Mouse (Mus musculus): ENCODE data around the gene Sod1. TPM values are rescaled to one million over a fixed set of nuclear protein-coding genes. Genes with fewer than 3 reads are reported as not detected.
"Not testable (repeated sequence)": the region's sequence is repeated elsewhere in the genome, so short reads cannot be mapped to it uniquely, and the experiment has no call there.

Gene Sod1
- polyA plus RNA-seq, 1 experiment = 305 TPM

DNA sequence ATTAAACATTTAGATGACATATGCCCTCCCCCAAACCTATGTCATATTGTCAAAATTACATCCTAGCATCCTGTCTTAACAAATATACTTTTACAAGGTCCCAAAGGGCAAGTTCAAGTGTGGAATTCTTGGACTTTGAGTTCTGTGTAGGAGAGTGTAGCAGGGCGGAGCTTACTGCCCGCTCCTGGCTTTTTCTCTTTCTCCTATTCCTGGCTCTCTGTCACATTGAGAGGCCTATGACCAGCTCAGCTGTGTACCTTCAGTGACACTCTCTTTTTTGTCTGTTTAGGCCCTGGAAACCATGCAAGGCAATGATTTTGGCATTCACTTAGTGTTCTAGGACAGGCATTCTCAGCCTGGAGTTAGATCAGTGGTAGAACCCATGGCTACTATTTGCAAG is 4.1 kb upstream of the Sod1 start:
- no peak for DNase-seq
- TF ChIP-seq CTCF (IDR thresholded peaks at IDR 0.05; ENCODE audit: borderline replicate concordance, control insufficient read depth, extremely low read depth, insufficient read depth, low read length, poor library complexity) (no peak), POLR2A (IDR thresholded peaks at IDR 0.05; ENCODE audit: control insufficient read depth, extremely low read depth, insufficient read depth, low read length, poor library complexity) (no peak)
- H3K36me3 ChIP-seq (ENCODE audit: control insufficient read depth, insufficient read depth, low read length) = no peaks in the 10 kb centered on the region
- 0 out of 2 replicates have a peak, but pooled peaks cover 3% of the 10 kb centered on the region for H3K4me1 ChIP-seq (replicated peaks; ENCODE audit: control insufficient read depth, insufficient read depth, low read length)
- 100% methylated on average over 2 of the region's 2 CpGs for WGBS
- H3K4me3 ChIP-seq (ENCODE audit: control insufficient read depth, insufficient read depth, low read length) = no peak overlapping the region
- H3K27me3 ChIP-seq (ENCODE audit: control insufficient read depth, insufficient read depth, low read length) = no peaks in the 10 kb centered on the region
- no peak overlapping the region for H3K27ac ChIP-seq (ENCODE audit: control insufficient read depth, insufficient read depth, low read length)

DNA sequence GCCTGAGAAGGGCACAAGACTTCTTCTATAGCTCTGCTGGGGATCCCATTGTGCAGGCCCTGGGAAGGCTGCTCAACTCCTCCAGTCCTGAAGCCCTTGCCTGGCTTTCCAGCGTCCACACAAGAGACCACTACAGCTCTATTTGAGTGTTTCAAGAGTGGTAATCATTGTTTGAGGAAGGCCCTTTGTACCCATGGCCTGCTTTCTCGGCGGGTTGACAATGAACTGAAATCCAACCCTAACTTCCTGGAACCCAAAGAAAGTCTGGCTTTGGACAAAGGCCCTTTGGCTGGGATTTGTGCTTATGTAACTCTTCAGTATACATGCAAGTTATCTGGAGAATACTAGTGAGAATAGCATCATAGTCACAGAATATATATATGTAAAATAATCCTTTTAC is 3.2 kb upstream of the Sod1 start:
- TF ChIP-seq CTCF (IDR thresholded peaks at IDR 0.05; ENCODE audit: borderline replicate concordance, control insufficient read depth, extremely low read depth, insufficient read depth, low read length, poor library complexity) = no peak
- Histone ChIP-seq H3K27ac (ENCODE audit: control insufficient read depth, insufficient read depth, low read length) (no peak overlapping the region), H3K36me3 (ENCODE audit: control insufficient read depth, insufficient read depth, low read length) (no peaks in the 10 kb centered on the region), H3K27me3 (ENCODE audit: control insufficient read depth, insufficient read depth, low read length) (no peaks in the 10 kb centered on the region), H3K4me1 (replicated peaks; ENCODE audit: control insufficient read depth, insufficient read depth, low read length) (peaks cover 8% of the 10 kb centered on the region), H3K4me3 (ENCODE audit: control insufficient read depth, insufficient read depth, low read length) (no peak overlapping the region)
- DNase-seq = no peak
- WGBS = 86% methylated on average over 3 of the region's 3 CpGs

DNA sequence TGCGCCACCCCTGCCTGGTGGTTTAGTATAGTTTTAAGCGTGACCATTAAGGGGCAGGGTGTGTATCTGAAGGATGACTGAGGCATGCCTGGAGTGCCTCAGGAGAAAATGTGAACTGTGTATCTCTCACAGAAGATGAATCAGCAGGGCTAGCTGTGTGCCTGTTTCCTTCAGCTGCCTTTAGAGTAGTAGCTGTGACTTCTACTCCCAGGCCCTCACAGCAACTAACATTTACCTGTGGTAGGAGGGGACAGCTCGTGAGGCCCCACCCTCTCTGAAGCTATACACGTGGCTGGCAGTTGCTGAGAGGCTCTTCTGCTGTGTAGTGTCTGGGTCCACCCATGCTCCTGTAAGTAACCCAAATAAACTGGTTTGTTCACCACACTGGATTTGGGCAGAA is 2.6 kb upstream of the Sod1 start:
- Histone ChIP-seq H3K4me3 (ENCODE audit: control insufficient read depth, insufficient read depth, low read length) (no peak overlapping the region), H3K4me1 (replicated peaks; ENCODE audit: control insufficient read depth, insufficient read depth, low read length) (peaks cover 8% of the 10 kb centered on the region), H3K27me3 (ENCODE audit: control insufficient read depth, insufficient read depth, low read length) (no peaks in the 10 kb centered on the region), H3K27ac (ENCODE audit: control insufficient read depth, insufficient read depth, low read length) (no peak overlapping the region), H3K36me3 (ENCODE audit: control insufficient read depth, insufficient read depth, low read length) (no peaks in the 10 kb centered on the region)
- DNase-seq = no peak
- TF ChIP-seq POLR2A (IDR thresholded peaks at IDR 0.05; ENCODE audit: control insufficient read depth, extremely low read depth, insufficient read depth, low read length, poor library complexity) (no peak), CTCF (IDR thresholded peaks at IDR 0.05; ENCODE audit: borderline replicate concordance, control insufficient read depth, extremely low read depth, insufficient read depth, low read length, poor library complexity) (no peak)
- WGBS = 86% methylated on average over 4 of the region's 4 CpGs

DNA sequence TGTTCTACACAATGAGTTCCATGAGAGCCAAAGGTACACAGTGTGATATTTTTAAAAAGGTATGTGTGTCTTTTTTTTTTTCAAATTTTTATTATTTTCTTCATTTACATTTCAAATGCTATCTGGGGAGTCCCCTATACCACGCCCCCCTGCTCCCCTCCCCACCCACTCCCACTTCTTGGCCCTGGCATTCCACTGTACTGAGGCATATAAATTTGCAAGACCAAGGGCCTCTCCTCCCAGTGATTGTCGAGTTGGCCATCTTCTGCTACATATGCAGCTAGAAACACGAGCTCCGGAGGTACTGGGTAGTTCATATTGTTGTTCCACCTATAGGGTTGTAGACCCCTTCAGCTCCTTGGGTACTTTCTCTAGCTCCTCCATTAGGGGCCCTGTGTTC is 1.1 kb upstream of the Sod1 start:
- H3K27ac ChIP-seq (ENCODE audit: control insufficient read depth, insufficient read depth, low read length); H3K4me1 ChIP-seq (replicated peaks; ENCODE audit: control insufficient read depth, insufficient read depth, low read length); DNase-seq; H3K4me3 ChIP-seq (ENCODE audit: control insufficient read depth, insufficient read depth, low read length); H3K36me3 ChIP-seq (ENCODE audit: control insufficient read depth, insufficient read depth, low read length); H3K27me3 ChIP-seq (ENCODE audit: control insufficient read depth, insufficient read depth, low read length): not testable (repeated sequence)
- 86% methylated on average over 4 of the region's 4 CpGs for WGBS

DNA sequence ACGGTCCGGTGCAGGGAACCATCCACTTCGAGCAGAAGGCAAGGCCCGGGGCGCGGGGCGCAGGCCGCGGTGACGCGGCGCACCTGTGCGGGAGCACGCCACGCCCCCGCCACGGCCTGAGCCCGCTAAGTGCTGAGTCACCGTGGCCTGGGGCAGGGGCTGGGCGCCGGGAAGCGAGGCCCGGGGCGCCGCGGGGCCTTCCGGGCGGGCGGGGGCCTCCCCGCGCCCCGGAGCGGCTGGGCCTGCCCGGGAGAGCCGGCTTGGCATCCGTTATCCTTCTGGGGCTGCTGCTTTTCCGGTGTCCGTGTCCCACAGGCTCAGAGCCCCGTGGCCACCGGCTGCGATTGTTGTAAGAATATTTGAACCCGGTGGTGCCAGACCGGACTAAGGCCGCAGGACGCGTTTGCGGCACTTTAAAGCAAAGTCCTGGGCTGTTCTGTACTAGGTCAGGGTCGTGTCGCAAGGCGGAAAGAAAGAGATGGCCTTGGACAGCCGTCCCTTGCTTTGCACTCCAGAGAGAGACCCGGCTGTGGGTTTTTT is 408 bp downstream of the Sod1 start:
- TF ChIP-seq CTCF (IDR thresholded peaks at IDR 0.05; ENCODE audit: borderline replicate concordance, control insufficient read depth, extremely low read depth, insufficient read depth, low read length, poor library complexity) (no peak; the same call in 1 of the 2 replicates), POLR2A (IDR thresholded peaks at IDR 0.05; ENCODE audit: control insufficient read depth, extremely low read depth, insufficient read depth, low read length, poor library complexity) (no peak)
- Histone ChIP-seq H3K36me3 (ENCODE audit: control insufficient read depth, insufficient read depth, low read length) (peaks cover 6% of the 10 kb centered on the region), H3K4me3 (ENCODE audit: control insufficient read depth, insufficient read depth, low read length) (peak overlapping the region; percentile 77), H3K4me1 (replicated peaks; ENCODE audit: control insufficient read depth, insufficient read depth, low read length) (peaks cover 8% of the 10 kb centered on the region), H3K27ac (ENCODE audit: control insufficient read depth, insufficient read depth, low read length) (no peak overlapping the region), H3K27me3 (ENCODE audit: control insufficient read depth, insufficient read depth, low read length) (no peaks in the 10 kb centered on the region)
- WGBS = under 1% methylated on average over 52 of the region's 52 CpGs
- no peak for DNase-seq

DNA sequence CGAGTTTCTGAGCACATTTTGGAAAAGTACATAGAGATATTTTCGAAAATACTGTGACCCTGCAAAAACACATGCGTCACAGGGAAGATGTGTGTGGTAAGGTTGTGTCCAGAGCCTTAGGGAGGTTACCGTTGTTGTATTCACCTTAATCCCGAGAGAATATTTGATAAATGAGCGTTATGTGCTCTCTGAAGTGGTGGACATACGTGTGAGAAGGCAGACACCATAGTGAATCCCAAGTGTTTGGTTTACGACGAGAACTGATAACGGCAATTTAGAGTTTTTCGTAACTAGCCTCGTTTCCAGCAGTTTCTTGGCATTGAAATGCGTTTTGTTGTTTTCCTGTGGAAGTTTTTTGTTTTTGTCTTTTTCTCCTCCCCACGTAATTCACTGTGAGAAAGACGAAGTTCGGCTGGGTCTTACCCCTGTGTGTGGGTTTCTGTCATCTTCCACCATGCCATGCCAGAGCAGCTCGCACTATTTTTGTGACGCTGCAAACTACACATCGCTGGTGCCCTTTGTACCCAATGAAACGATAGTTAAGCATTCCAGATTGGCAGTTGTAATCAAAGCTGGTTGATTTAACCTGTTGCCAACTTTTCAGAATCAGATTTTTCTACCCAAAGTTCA is 1.0 kb downstream of the Sod1 start:
- H3K4me3 ChIP-seq (ENCODE audit: control insufficient read depth, insufficient read depth, low read length) = peak overlapping the region; percentile 77
- TF ChIP-seq POLR2A (IDR thresholded peaks at IDR 0.05; ENCODE audit: control insufficient read depth, extremely low read depth, insufficient read depth, low read length, poor library complexity) (no peak), CTCF (IDR thresholded peaks at IDR 0.05; ENCODE audit: borderline replicate concordance, control insufficient read depth, extremely low read depth, insufficient read depth, low read length, poor library complexity) (no peak)
- H3K27me3 ChIP-seq (ENCODE audit: control insufficient read depth, insufficient read depth, low read length) = no peaks in the 10 kb centered on the region
- 2% methylated on average over 20 of the region's 20 CpGs for WGBS
- H3K4me1 ChIP-seq (replicated peaks; ENCODE audit: control insufficient read depth, insufficient read depth, low read length) = peaks cover 8% of the 10 kb centered on the region
- H3K36me3 ChIP-seq (ENCODE audit: control insufficient read depth, insufficient read depth, low read length) = peaks cover 11% of the 10 kb centered on the region
- no peak overlapping the region for H3K27ac ChIP-seq (ENCODE audit: control insufficient read depth, insufficient read depth, low read length)
- no peak for DNase-seq

DNA sequence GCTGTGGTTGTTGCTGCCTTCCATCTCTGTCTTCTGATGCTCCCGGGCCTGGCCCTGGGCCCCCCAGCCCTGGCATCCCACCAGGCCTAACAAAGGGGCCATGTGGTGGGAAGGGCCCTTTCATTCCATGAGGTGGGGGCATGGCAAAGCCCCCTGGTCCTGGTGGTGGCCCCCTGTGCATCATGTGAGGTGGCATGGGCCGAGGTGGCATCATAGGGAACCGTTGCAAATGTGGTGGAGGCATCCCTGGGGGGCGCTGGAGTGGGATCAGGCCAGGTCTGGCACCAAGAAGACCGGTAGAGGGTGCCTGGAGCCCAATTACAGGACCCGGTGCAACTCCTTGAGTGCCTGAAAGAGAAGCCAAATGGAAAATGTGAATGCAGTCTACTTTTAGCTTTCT is 9.3 kb downstream of the Sod1 start:
- 93% methylated on average over 6 of the region's 6 CpGs for WGBS
- H3K27me3 ChIP-seq (ENCODE audit: control insufficient read depth, insufficient read depth, low read length) = no peaks in the 10 kb centered on the region
- no peaks in the 10 kb centered on the region for H3K4me1 ChIP-seq (replicated peaks; ENCODE audit: control insufficient read depth, insufficient read depth, low read length)
- TF ChIP-seq POLR2A (IDR thresholded peaks at IDR 0.05; ENCODE audit: control insufficient read depth, extremely low read depth, insufficient read depth, low read length, poor library complexity) (no peak), CTCF (IDR thresholded peaks at IDR 0.05; ENCODE audit: borderline replicate concordance, control insufficient read depth, extremely low read depth, insufficient read depth, low read length, poor library complexity) (no peak)
- DNase-seq = no peak
- H3K4me3 ChIP-seq (ENCODE audit: control insufficient read depth, insufficient read depth, low read length) = no peak overlapping the region
- H3K27ac ChIP-seq (ENCODE audit: control insufficient read depth, insufficient read depth, low read length) = no peak overlapping the region
- peaks cover 47% of the 10 kb centered on the region for H3K36me3 ChIP-seq (ENCODE audit: control insufficient read depth, insufficient read depth, low read length)
